Mouse (Mus musculus) lung, embryonic 14.5 days (tissue): Measurements from ENCODE around the gene Olfr283. TPM values are rescaled to one million over a fixed set of nuclear protein-coding genes. Genes with fewer than 3 reads are reported as not detected.
A peak's percentile ranks its signal among the peaks of the same experiment; 100 is the strongest.
"Not testable (repeated sequence)": the region's sequence is repeated elsewhere in the genome, so short reads cannot be mapped to it uniquely, and the experiment has no call there.

Experiments
- ATAC-seq: fragments of 200-750 bp; cut with Nextera tagmentation; 2 replicates; pipeline ENCODE4 v1.8.0; 2017; ENCODE audit warnings: mild to moderate bottlenecking, moderate TSS enrichment, moderate library complexity; ENCODE audit not compliant: insufficient read depth
- DNase-seq: peaks from one replicate; pipeline ENCODE4 v3.0.0-alpha.2; 2015
- H3K27ac ChIP-seq: fragments of 300-500 bp; sonication (generic); 2 replicates; pipeline ENCODE4 v1.5.1; 2014; ENCODE audit warnings: low read depth, mild to moderate bottlenecking, moderate library complexity
- H3K27me3 ChIP-seq: fragments of 300-500 bp; sonication (generic); 2 replicates; pipeline ENCODE4 v1.6.1; 2014; ENCODE audit warnings: low read length, control low read depth; ENCODE audit not compliant: insufficient read depth
- H3K36me3 ChIP-seq: fragments of 300-500 bp; sonication (generic); 2 replicates; pipeline ENCODE4 v1.6.1; 2014; ENCODE audit warnings: control low read depth; ENCODE audit not compliant: insufficient read depth
- H3K4me1 ChIP-seq: fragments of 300-500 bp; sonication (generic); 2 replicates; pipeline ENCODE4 v1.6.1; 2014; ENCODE audit warnings: antibody characterized with exemption, control low read depth; ENCODE audit not compliant: insufficient read depth
- H3K4me2 ChIP-seq: fragments of 300-500 bp; sonication (generic); 2 replicates; pipeline ENCODE4 v1.6.1; 2014; ENCODE audit warnings: mild to moderate bottlenecking
- H3K4me3 ChIP-seq: fragments of 300-500 bp; sonication (generic); 2 replicates; pipeline ENCODE4 v1.5.1; 2014; ENCODE audit warnings: low read depth, low read length
- H3K9ac ChIP-seq: fragments of 300-500 bp; sonication (generic); 2 replicates; pipeline ENCODE4 v1.6.1; 2014
- H3K9me3 ChIP-seq: fragments of 300-500 bp; sonication (generic); 2 replicates; pipeline ENCODE4 v1.6.1; 2016; ENCODE audit warnings: low read depth, low read length, control low read depth
- CTCF ChIP-seq: IDR thresholded peaks from 2 replicates; pipeline ENCODE4 v1.5.1; 2016; ENCODE audit warnings: antibody characterized with exemption, low read depth
- WGBS: fragments of 180-500 bp; shearing (Covaris S2); extraction: QIAGEN DNeasy Blood & Tissue Kit; methylation state at CpG from one replicate; pipeline ENCODE4 v1.1.7; 2014; 5-methylcytosine and 5-hydroxymethylcytosine counted together
- polyA plus RNA-seq: library from polyadenylated mRNA; unstranded; fragments of >200 nt; fragmentation: Nextera tagmentation; extraction: Ambion mirVana; gene quantifications from 2 replicates; pipeline ENCODE4 v1.2.1, GENCODE M21; 2014

Gene Olfr283
- polyA plus RNA-seq: not detected in 2 replicates

DNA sequence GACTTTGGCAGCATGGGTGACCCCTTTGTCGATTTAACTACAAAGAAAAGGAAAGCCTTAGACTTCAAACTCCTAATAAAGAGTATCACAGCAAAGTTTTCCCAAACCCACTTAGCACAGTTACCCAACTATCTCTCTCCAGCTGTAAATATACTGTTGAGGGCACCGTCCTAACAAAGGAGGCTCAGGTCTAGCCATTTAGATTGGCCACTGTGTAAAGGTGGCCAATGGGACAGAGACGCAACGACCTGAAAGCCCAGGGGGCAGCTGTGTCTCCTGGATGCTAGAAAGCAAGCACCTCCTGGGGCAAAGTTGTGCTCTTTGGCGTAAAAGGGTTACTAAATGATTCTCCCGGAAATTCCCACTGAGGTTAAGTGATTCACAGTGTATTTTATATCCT lies at the start of gene Olfr283:
TSS of gene Olfr283 (minus strand) at position 101 of the 400 bp plus-strand sequence.
- WGBS: 80% methylated on average over 6 of the region's 6 CpGs
- H3K27me3 ChIP-seq: no peaks in the 10 kb centered on the region
- H3K27ac ChIP-seq: no peak within 1 kb of the TSS
- no peak within 1 kb of the TSS for H3K4me2 ChIP-seq
- no peaks in the 10 kb centered on the region for H3K4me1 ChIP-seq
- H3K36me3 ChIP-seq: no peaks in the 10 kb centered on the region
- ATAC-seq: no peak
- H3K4me3 ChIP-seq: no peak within 1 kb of the TSS
- DNase-seq: no peak
- no peak for TF ChIP-seq CTCF
- H3K9me3 ChIP-seq: no peaks in the 10 kb centered on the region
- no peak within 1 kb of the TSS for H3K9ac ChIP-seq

DNA sequence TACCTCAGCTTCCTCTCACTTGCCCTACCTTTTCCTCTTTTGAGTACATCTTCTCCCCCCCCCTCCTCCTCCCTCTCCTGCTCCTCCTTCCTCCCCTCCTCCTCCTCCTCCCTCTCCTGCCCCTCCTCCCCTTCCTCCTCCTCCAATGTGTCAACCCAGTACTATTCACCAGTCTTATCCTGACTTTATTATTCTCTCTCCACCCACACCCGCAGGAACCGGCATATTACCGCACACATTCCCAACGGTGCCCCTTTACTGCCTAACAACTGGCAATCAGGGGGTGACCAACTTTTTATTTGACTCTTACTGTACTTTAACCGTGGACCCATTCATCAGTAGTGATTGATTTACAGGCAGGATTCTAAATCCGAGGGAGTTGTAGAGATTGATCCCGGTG lies 44.4 kb upstream of the Olfr283 start:
- no peak for TF ChIP-seq CTCF
- 85% methylated on average over 7 of the region's 7 CpGs for WGBS

DNA sequence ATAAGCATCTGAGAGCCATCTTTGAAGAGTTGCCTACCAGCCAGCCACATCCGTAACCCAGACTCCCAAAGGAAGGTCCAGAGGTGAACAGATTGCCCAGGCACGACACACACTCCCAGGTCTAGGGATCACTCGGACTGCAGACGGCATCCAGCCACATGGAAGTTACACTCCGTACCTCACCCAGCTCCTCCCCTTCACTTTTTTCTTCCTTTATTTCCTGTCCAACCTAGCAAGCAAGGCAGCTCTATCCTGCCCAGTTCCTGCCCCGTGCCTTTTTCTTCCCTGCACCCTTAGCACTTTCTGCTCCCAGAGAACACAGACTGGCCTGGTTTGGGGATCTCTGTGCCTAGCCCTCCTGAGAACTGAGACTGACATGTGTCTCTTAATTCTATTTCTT lies 44.0 kb upstream of the Olfr283 start:
- DNase-seq (no peak), ATAC-seq (no peak)
- TF ChIP-seq CTCF: no peak
- Histone ChIP-seq H3K27me3 (no peaks in the 10 kb centered on the region), H3K4me3 (no peak overlapping the region), H3K27ac (no peak overlapping the region), H3K4me2 (no peak overlapping the region), H3K4me1 (no peaks in the 10 kb centered on the region), H3K9ac (no peak overlapping the region), H3K36me3 (no peaks in the 10 kb centered on the region), H3K9me3 (no peaks in the 10 kb centered on the region)
- WGBS: 45% methylated on average over 6 of the region's 6 CpGs

More for the DNA sequence above, 44.4 kb upstream of the Olfr283 start:
- Histone ChIP-seq H3K4me3 (no peak overlapping the region), H3K36me3 (no peaks in the 10 kb centered on the region), H3K27me3 (no peaks in the 10 kb centered on the region), H3K4me1 (no peaks in the 10 kb centered on the region), H3K9me3 (no peaks in the 10 kb centered on the region), H3K27ac (no peak overlapping the region), H3K4me2 (no peak overlapping the region), H3K9ac (no peak overlapping the region)
- ATAC-seq (no peak), DNase-seq (no peak)

DNA sequence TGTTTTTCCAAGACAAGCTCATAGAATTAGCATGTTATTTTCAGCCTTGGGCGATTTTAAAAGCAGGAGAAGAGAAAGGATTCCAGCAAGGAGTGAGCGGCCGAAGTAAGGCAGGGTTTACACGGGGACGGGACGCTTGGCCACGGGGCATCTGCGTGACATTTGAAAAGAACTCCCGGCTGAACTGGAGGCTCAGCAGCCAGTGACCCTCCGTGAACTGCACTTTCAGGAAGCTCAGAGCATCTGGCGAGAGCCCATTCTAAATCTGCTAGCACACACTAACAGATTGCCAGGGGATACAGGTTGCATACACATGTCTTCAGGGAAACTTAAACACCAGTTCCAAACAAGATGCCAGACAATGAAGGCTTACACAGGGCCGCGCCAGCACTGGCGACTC lies 43.6 kb upstream of the Olfr283 start:
- no peaks in the 10 kb centered on the region for H3K4me1 ChIP-seq
- no peak overlapping the region for H3K4me2 ChIP-seq
- no peaks in the 10 kb centered on the region for H3K36me3 ChIP-seq
- no peaks in the 10 kb centered on the region for H3K27me3 ChIP-seq
- TF ChIP-seq CTCF: no peak
- 57% methylated on average over 14 of the region's 14 CpGs for WGBS
- ATAC-seq (no peak), DNase-seq (no peak)
- no peaks in the 10 kb centered on the region for H3K9me3 ChIP-seq
- H3K9ac ChIP-seq: no peak overlapping the region
- H3K27ac ChIP-seq: no peak overlapping the region
- no peak overlapping the region for H3K4me3 ChIP-seq

DNA sequence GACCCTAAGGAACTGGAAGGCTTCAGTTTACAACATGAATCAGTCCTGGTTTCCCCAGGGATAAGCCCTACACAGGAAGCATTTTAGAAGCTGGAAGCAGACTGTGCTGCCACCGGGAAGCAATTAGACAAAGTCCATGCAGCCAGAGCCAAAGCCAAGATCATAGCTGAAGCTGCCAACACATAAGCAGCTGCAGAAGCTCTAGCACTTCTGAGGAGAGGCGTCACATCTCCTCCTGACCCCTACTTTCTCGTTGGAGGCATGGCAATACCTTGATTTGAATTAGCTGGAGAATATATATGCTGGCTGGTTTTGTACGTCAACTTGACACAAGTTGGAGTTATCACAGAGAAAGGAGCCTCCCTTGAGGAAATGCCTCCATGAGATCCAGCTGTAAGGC lies 40.2 kb upstream of the Olfr283 start:
- ATAC-seq (no peak), DNase-seq (peak; percentile 24)
- Histone ChIP-seq H3K4me3 (no peak overlapping the region), H3K36me3 (no peaks in the 10 kb centered on the region), H3K27ac (no peak overlapping the region), H3K9ac (no peak overlapping the region), H3K9me3 (no peaks in the 10 kb centered on the region), H3K4me1 (no peaks in the 10 kb centered on the region), H3K4me2 (no peak overlapping the region), H3K27me3 (no peaks in the 10 kb centered on the region)
- 47% methylated on average over 4 of the region's 4 CpGs for WGBS
- TF ChIP-seq CTCF: no peak

DNA sequence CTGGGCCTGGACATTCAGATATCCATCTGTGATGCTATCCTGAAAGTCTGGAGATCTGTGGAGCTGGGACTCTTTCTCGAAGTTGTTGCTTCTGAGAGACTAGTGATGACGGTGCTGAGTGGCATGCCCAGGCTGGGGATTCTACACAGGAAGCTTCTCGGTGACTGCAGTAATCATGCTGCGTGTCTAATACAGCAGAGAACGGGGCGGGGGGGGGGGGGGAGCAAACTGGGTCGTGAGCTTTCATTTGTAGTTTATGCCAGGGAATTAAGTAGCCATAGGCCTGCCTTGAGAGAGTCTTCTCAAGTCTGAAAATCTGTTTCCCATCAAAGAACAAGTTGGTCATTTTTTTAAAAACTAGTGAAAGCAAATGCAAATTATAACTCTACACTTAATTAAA lies 37.4 kb upstream of the Olfr283 start:
- Histone ChIP-seq H3K9me3 (no peaks in the 10 kb centered on the region), H3K27me3 (no peaks in the 10 kb centered on the region), H3K4me1 (no peaks in the 10 kb centered on the region), H3K27ac (no peak overlapping the region), H3K9ac (no peak overlapping the region), H3K36me3 (no peaks in the 10 kb centered on the region), H3K4me3 (no peak overlapping the region), H3K4me2 (no peak overlapping the region)
- DNase-seq (peak; percentile 65), ATAC-seq (no peak)
- no peak for TF ChIP-seq CTCF
- WGBS: 37% methylated on average over 7 of the region's 7 CpGs

DNA sequence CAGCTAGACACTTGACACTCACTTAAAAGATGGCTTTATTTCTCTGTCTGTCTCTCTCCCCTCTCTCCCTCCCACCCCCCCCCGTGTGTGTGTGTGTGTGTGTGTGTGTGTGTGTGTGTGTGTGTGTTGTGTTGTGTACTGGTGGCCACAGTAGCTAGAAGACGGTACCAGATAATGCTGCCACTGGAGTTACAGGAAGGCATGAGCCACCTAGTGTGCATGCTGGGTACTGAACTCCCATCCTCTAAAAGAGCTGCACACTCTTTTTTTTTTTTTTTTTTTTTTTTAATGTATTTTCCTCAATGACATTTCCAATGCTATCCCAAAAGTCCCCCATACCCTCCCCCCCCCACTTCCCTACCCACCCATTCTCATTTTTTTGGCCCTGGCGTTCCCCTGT lies 36.5 kb upstream of the Olfr283 start:
- not testable (repeated sequence) for H3K4me1 ChIP-seq, H3K4me2 ChIP-seq, ATAC-seq, H3K9me3 ChIP-seq, H3K27ac ChIP-seq, H3K4me3 ChIP-seq, H3K36me3 ChIP-seq, H3K27me3 ChIP-seq, H3K9ac ChIP-seq
- 14% methylated on average over 2 of the region's 3 CpGs for WGBS
- peak; percentile 56 for TF ChIP-seq CTCF
- DNase-seq: peak; percentile 45

DNA sequence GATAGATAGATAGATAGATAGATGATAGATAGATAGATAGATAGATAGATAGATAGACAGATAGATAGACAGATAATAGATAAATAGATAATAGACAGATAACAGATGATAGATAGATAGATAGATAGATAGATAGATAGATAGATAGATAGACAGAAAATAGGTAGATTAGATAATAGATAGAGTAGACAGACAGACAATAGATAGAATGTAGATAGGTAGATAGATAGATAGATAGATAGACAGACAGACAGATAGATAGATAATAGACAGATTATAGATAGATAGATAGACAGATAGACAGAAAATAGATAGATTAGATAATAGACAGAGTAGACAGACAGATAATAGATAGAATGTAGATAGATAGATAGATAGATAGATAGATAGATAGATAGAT lies 36.1 kb upstream of the Olfr283 start:
- not testable (repeated sequence) for H3K4me2 ChIP-seq, H3K27me3 ChIP-seq, ATAC-seq, H3K36me3 ChIP-seq, H3K4me1 ChIP-seq, H3K4me3 ChIP-seq, H3K9ac ChIP-seq, H3K27ac ChIP-seq, DNase-seq, H3K9me3 ChIP-seq
